Mouse (Mus musculus) limb, embryonic 11.5 days (tissue): ENCODE measurements around the gene Cox8a. TPM values are rescaled to one million over a fixed set of nuclear protein-coding genes. Genes with fewer than 3 reads are reported as not detected.
A peak's percentile ranks its signal among the peaks of the same experiment; 100 is the strongest.

Source experiments
- ATAC-seq: fragments of 200-750 bp; cut with Nextera tagmentation; 2 replicates; pipeline ENCODE4 v1.8.0; 2017; ENCODE audit warnings: low read depth; ENCODE audit not compliant: insufficient number of reproducible peaks, low FRiP score, low TSS enrichment
- DNase-seq: peaks from one replicate; pipeline ENCODE4 v3.0.0-alpha.2; 2015; ENCODE audit warnings: low spot score
- H3K27ac ChIP-seq: fragments of 300-500 bp; sonication (generic); replicated peaks from 2 replicates; pipeline ENCODE4 v1.5.1; 2014; ENCODE audit warnings: low read depth, mild to moderate bottlenecking, low read length
- H3K27me3 ChIP-seq: fragments of 300-500 bp; sonication (generic); 2 replicates; pipeline ENCODE4 v1.6.1; 2014; ENCODE audit warnings: mild to moderate bottlenecking, low read length, mixed read lengths; ENCODE audit not compliant: control insufficient read depth, insufficient read depth
- H3K36me3 ChIP-seq: fragments of 300-500 bp; sonication (generic); 2 replicates; pipeline ENCODE4 v1.6.1; 2014; ENCODE audit warnings: mild to moderate bottlenecking, low read length, moderate library complexity, mixed read lengths; ENCODE audit not compliant: control insufficient read depth, insufficient read depth
- H3K4me1 ChIP-seq: fragments of 300-500 bp; sonication (generic); 2 replicates; pipeline ENCODE4 v1.6.1; 2014; ENCODE audit warnings: low read length, mixed read lengths; ENCODE audit not compliant: control insufficient read depth, insufficient read depth
- H3K4me2 ChIP-seq: fragments of 300-500 bp; sonication (generic); 2 replicates; pipeline ENCODE4 v1.6.1; 2014; ENCODE audit warnings: low read depth, mild to moderate bottlenecking, moderate library complexity; ENCODE audit not compliant: severe bottlenecking
- H3K4me3 ChIP-seq: fragments of 300-500 bp; sonication (generic); 2 replicates; pipeline ENCODE4 v1.5.1; 2014; ENCODE audit warnings: low read depth, low read length
- H3K9ac ChIP-seq: fragments of 300-500 bp; sonication (generic); 2 replicates; pipeline ENCODE4 v1.6.1; 2014; ENCODE audit warnings: mild to moderate bottlenecking, low read length
- H3K9me3 ChIP-seq: fragments of 300-500 bp; sonication (generic); 2 replicates; pipeline ENCODE4 v1.6.1; 2016; ENCODE audit warnings: low read length; ENCODE audit not compliant: control insufficient read depth
- WGBS: fragments of 180-500 bp; shearing (Covaris S2); extraction: QIAGEN DNeasy Blood & Tissue Kit; methylation state at CpG from one replicate; pipeline ENCODE4 v1.1.7; 2014; 5-methylcytosine and 5-hydroxymethylcytosine counted together
- polyA plus RNA-seq: library from polyadenylated mRNA; unstranded; fragments of >200 nt; fragmentation: Nextera tagmentation; extraction: Ambion mirVana; gene quantifications from 2 replicates; pipeline ENCODE4 v1.2.1, GENCODE M21; 2014

Cox8a gene
- polyA plus RNA-seq, 1 experiment from 2014 or later = 830 TPM

- H3K4me3 ChIP-seq = no peak overlapping the region
Observed at GRCm38 (mm10) chr19:7257881-7258280, 40.5 kb upstream of the Cox8a start.

DNA sequence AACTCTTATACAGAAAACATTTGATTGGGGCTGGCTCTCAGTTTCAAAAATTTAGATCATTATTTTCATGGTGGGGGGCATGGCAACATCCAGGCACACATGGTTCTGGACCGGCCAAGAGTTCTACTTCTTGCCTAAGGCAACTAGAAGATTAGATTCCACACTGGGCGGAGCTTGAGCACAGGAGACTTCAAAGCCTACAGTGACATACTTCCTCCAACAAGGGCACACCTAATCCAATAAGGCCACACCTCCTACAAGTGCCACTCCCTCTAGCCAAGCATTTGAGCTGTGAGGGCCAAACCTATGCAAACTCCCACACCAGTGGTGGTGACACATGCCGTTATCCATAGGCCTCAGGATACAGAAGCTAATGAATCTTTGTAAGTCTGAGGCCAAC, 28.6 kb upstream of the Cox8a start:
- no peak for DNase-seq
- no peak overlapping the region for H3K4me2 ChIP-seq
- H3K9me3 ChIP-seq = no peaks in the 10 kb centered on the region
- no peak overlapping the region for H3K9ac ChIP-seq
- H3K36me3 ChIP-seq = no peaks in the 10 kb centered on the region
- H3K27ac ChIP-seq = no peak overlapping the region
- no peaks in the 10 kb centered on the region for H3K27me3 ChIP-seq
- WGBS = 74% methylated on average over 3 of the region's 3 CpGs
- H3K4me3 ChIP-seq = no peak overlapping the region
- H3K4me1 ChIP-seq = no peaks in the 10 kb centered on the region
- no peak for ATAC-seq

More at GRCm38 (mm10) chr19:7257881-7258280, 40.5 kb upstream of the Cox8a start:
- WGBS = 84% methylated on average over 5 of the region's 5 CpGs
- Histone ChIP-seq H3K9ac (no peak overlapping the region), H3K4me1 (no peaks in the 10 kb centered on the region), H3K27ac (no peak overlapping the region), H3K4me2 (no peak overlapping the region), H3K9me3 (no peaks in the 10 kb centered on the region; the same call in 1 of the 2 replicates), H3K36me3 (no peaks in the 10 kb centered on the region), H3K27me3 (no peaks in the 10 kb centered on the region)
- no peak for ATAC-seq
- no peak for DNase-seq

DNA sequence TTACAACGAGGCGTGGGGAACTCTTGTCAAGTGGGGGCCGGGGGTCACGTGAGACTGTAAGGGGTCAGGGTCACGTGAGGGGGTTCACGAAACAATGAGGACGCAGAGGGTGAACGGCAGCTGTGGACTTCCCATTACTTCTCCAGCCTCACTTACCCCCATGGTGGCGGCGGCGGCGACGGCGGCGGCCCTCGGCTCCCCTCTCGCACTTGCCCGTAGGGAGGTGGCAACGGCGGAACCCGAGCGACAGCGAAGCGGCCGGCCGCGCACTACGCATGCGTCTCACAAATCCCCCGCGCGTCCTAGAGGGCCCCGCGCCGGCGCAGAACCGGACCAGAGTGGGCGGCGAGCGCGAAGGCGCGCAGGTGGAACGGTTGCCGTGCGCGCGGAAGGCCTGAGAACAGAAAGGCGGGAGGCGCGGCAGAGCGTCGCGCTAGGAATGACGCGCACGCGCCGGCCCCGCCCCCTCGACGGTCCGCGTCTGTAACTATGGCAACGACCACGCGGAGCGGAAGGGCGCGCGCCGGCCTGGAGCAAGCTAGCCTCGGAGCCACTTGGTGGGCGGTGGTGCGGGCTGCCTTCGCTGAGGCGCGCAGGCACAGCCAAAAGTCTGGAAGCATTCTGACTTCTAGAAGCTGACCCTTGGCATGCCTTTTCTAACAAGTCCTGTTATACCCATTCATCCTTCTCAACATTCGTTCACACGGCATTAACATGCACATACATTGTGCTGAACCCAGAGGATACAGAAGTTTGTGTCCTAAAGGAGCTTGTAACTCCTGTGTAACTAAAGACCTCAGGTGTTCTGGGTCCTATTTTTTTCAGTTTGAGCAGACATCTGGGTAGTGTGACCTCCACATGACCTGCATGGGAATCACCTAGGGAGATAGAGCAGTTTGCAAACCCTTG, 23.6 kb upstream of the Cox8a start, which contains the start of gene Naa40:
TSS of gene Naa40 (minus strand) at position 402 of the 909 bp plus-strand sequence.
- peak within 1 kb of the TSS; percentile 97 for H3K4me2 ChIP-seq
- ATAC-seq (peak; percentile 93), DNase-seq (peak; percentile 97)
- peak within 1 kb of the TSS; percentile 71 for H3K9ac ChIP-seq
- under 1% methylated on average over 76 of the region's 80 CpGs for WGBS
- H3K4me3 ChIP-seq = peak within 1 kb of the TSS; percentile 72
- H3K4me1 ChIP-seq = peaks cover 7% of the 10 kb centered on the region; the same call in 1 of the 2 replicates
- H3K9me3 ChIP-seq = no peaks in the 10 kb centered on the region
- peak within 1 kb of the TSS; percentile 76 for H3K27ac ChIP-seq
- H3K27me3 ChIP-seq = no peaks in the 10 kb centered on the region
- H3K36me3 ChIP-seq = no peaks in the 10 kb centered on the region; the same call in 1 of the 2 replicates

GRCm38 (mm10) chr19:7240291-7240690, 22.9 kb upstream of the Cox8a start:
- 4% methylated on average over 13 of the region's 13 CpGs for WGBS
- no peaks in the 10 kb centered on the region; the same call in 1 of the 2 replicates for H3K36me3 ChIP-seq

DNA sequence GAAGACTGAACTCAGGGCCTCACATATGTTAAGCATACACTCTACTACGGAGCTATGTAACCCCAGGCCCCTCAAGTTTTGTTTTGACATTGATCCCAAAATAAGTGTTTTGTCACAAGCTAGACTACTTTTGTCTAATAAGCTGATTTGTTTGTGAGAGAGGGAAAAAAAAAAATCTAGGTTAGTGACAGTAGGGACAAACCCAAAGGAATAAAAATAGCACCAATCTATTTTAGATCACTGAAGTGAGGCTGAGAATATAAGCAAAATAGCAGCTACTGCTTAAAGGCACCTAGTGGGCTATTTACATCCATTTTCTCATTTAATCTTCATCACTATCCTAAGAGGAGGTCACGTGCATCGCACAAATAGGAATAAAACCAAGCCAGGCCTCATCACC, 22.2 kb upstream of the Cox8a start:
- DNase-seq = no peak
- WGBS = 92% methylated on average over 3 of the region's 3 CpGs
- Histone ChIP-seq H3K9ac (no peak overlapping the region), H3K4me2 (peak overlapping the region; percentile 97), H3K36me3 (no peaks in the 10 kb centered on the region; the same call in 1 of the 2 replicates), H3K9me3 (no peaks in the 10 kb centered on the region), H3K27me3 (no peaks in the 10 kb centered on the region), H3K4me3 (peak overlapping the region; percentile 72; the same call in 1 of the 2 replicates), H3K27ac (no peak overlapping the region), H3K4me1 (peaks cover 7% of the 10 kb centered on the region; the same call in 1 of the 2 replicates)
- no peak for ATAC-seq

More at GRCm38 (mm10) chr19:7240291-7240690, 22.9 kb upstream of the Cox8a start:
- Histone ChIP-seq H3K9me3 (no peaks in the 10 kb centered on the region), H3K27me3 (no peaks in the 10 kb centered on the region), H3K9ac (peak overlapping the region; percentile 71), H3K4me2 (peak overlapping the region; percentile 97), H3K27ac (peak overlapping the region; percentile 76; the same call in 1 of the 2 replicates), H3K4me1 (peaks cover 7% of the 10 kb centered on the region; the same call in 1 of the 2 replicates), H3K4me3 (peak overlapping the region; percentile 72)
- DNase-seq (peak; percentile 40), ATAC-seq (peak; percentile 13; the same call in 1 of the 2 replicates)

DNA sequence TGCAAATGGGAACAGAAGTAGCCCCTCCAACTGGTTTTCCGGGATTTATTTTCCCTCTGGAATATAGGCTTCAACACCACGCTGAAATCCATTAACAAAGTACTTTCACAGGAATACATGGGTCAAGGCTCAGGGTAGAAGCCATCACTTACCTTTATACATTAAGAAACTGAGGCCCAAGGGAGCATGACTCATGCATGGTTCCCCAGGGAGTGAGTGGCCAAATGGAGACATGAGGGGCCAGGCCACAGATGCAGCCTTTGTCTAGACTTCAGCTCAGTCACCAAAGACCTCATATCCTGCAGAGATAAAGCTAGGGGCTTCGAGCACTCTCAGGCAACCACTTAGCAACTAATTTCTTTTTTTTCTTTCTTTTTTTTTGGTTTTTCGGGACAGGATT, 19.3 kb upstream of the Cox8a start:
- Histone ChIP-seq H3K27ac (no peak overlapping the region), H3K4me1 (peaks cover 7% of the 10 kb centered on the region; the same call in 1 of the 2 replicates), H3K4me3 (no peak overlapping the region), H3K9me3 (no peaks in the 10 kb centered on the region), H3K9ac (no peak overlapping the region), H3K36me3 (peaks cover 4% of the 10 kb centered on the region; the same call in 1 of the 2 replicates), H3K4me2 (no peak overlapping the region), H3K27me3 (no peaks in the 10 kb centered on the region)
- DNase-seq (no peak), ATAC-seq (no peak)
- 87% methylated on average over 4 of the region's 4 CpGs for WGBS

GRCm38 (mm10) chr19:7236011-7236410, 18.6 kb upstream of the Cox8a start:
- Histone ChIP-seq H3K4me1 (peaks cover 7% of the 10 kb centered on the region; the same call in 1 of the 2 replicates), H3K4me3 (no peak overlapping the region), H3K27ac (no peak overlapping the region), H3K27me3 (no peaks in the 10 kb centered on the region), H3K9ac (no peak overlapping the region), H3K9me3 (no peaks in the 10 kb centered on the region), H3K36me3 (peaks cover 4% of the 10 kb centered on the region; the same call in 1 of the 2 replicates), H3K4me2 (no peak overlapping the region)
- 95% methylated on average over 2 of the region's 2 CpGs for WGBS
- no peak for ATAC-seq
- no peak for DNase-seq

GRCm38 (mm10) chr19:7235461-7235860, 18.0 kb upstream of the Cox8a start:
- H3K27ac ChIP-seq = no peak overlapping the region
- peaks cover 4% of the 10 kb centered on the region for H3K36me3 ChIP-seq
- no peaks in the 10 kb centered on the region for H3K9me3 ChIP-seq
- peaks cover 7% of the 10 kb centered on the region; the same call in 1 of the 2 replicates for H3K4me1 ChIP-seq
- H3K4me2 ChIP-seq = no peak overlapping the region
- no peak overlapping the region for H3K4me3 ChIP-seq
- H3K9ac ChIP-seq = no peak overlapping the region
- H3K27me3 ChIP-seq = no peaks in the 10 kb centered on the region
- DNase-seq = no peak
- ATAC-seq = no peak
- whole genome bisulfite sequencing = 92% methylated on average over 9 of the region's 9 CpGs
